Comparison of ENCODE assay signal across 8 mouse cellular contexts in genomic region chr2:110176761-110177400, GRCm38 (mm10).
A peak's percentile ranks its signal among the peaks of the same experiment; 100 is the strongest.
DNase-seq lines count a peak whose midpoint lies in the region; ATAC-seq and TF ChIP-seq lines count a peak whose summit lies in the region.
"Had no signal": no experiment of that assay in that cellular context is flagged by ENCODE, and none has a peak within 500 bp of the region (broad histone marks: within the 10 kb centered on the region; RNA-seq: fewer than 3 reads in every experiment).

No protein-coding gene starts in this region.

- peak; percentile 51 for DNase-seq in intestine, embryonic 14.5 days (ENCODE audit: low spot score)
- DNase-seq in adipocyte (ENCODE audit: low spot score) = peak; percentile 45
- DNase-seq in left cerebral cortex, postnatal 36 days (ENCODE audit: low spot score in 2 of 2) = no peak
- DNase-seq in thymus, postnatal 4 days = no peak
- DNase-seq: thymus, postnatal 14 days had no signal

- H3K9me3 ChIP-seq in intestine, embryonic 14.5 days (ENCODE audit: control insufficient read depth, low read length) = no peaks in the 10 kb centered on the region
- no peaks in the 10 kb centered on the region for H3K9me3 ChIP-seq in intestine, postnatal 0 days (ENCODE audit: control insufficient read depth)
- H3K9me3 ChIP-seq in limb, embryonic 15.5 days = no peaks in the 10 kb centered on the region

- no peak for TF ChIP-seq CTCF in intestine, postnatal 0 days (IDR thresholded peaks at IDR 0.05; ENCODE audit: low read depth)
- no peak for TF ChIP-seq CTCF in embryonic fibroblast, embryonic 13.5 days (IDR thresholded peaks at IDR 0.05; ENCODE audit: borderline replicate concordance, insufficient read depth, low read length)

- H3K4me3 ChIP-seq in intestine, embryonic 14.5 days (ENCODE audit: low read depth, low read length) = no peak overlapping the region
- no peak overlapping the region for H3K4me3 ChIP-seq in intestine, postnatal 0 days (ENCODE audit: low read depth, low read length)
- no peak overlapping the region for H3K4me3 ChIP-seq in embryonic fibroblast, embryonic 13.5 days (ENCODE audit: insufficient read depth, low read length)
- no peak overlapping the region for H3K4me3 ChIP-seq in limb, embryonic 15.5 days

- H3K27ac ChIP-seq in intestine, embryonic 14.5 days (ENCODE audit: low read depth) = peak overlapping the region; percentile 62; the same call in 1 of the 2 replicates
- H3K27ac ChIP-seq in intestine, postnatal 0 days (ENCODE audit: low read depth, low read length) = no peak overlapping the region
- peak overlapping the region; percentile 89 for H3K27ac ChIP-seq in embryonic fibroblast, embryonic 13.5 days (ENCODE audit: insufficient read depth, low read length)
- H3K27ac ChIP-seq in limb, embryonic 15.5 days = peak overlapping the region; percentile 87

- WGBS in intestine, embryonic 14.5 days = 43% methylated on average over 2 of the region's 2 CpGs
- WGBS in intestine, postnatal 0 days = 63% methylated on average over 2 of the region's 2 CpGs
- 28% methylated on average over 2 of the region's 2 CpGs for WGBS in limb, embryonic 15.5 days

- no peak overlapping the region for H3K9ac ChIP-seq in intestine, embryonic 14.5 days (ENCODE audit: low read length)
- no peak overlapping the region for H3K9ac ChIP-seq in intestine, postnatal 0 days (ENCODE audit: low read depth, low read length)
- H3K9ac ChIP-seq in limb, embryonic 15.5 days = no peak overlapping the region

- H3K27me3 ChIP-seq in intestine, embryonic 14.5 days (replicated peaks; ENCODE audit: control insufficient read depth, insufficient read depth, low read length) = no peaks in the 10 kb centered on the region
- H3K27me3 ChIP-seq in intestine, postnatal 0 days (replicated peaks; ENCODE audit: control insufficient read depth, insufficient read depth, low read length) = no peaks in the 10 kb centered on the region
- no peaks in the 10 kb centered on the region for H3K27me3 ChIP-seq in limb, embryonic 15.5 days

- H3K36me3 ChIP-seq in intestine, embryonic 14.5 days (ENCODE audit: control insufficient read depth, insufficient read depth, low read length) = no peaks in the 10 kb centered on the region
- no peaks in the 10 kb centered on the region for H3K36me3 ChIP-seq in intestine, postnatal 0 days (ENCODE audit: control insufficient read depth, insufficient read depth)
- no peaks in the 10 kb centered on the region for H3K36me3 ChIP-seq in limb, embryonic 15.5 days

- no peak overlapping the region for H3K4me2 ChIP-seq in intestine, embryonic 14.5 days (ENCODE audit: low read length)
- no peak overlapping the region for H3K4me2 ChIP-seq in intestine, postnatal 0 days (replicated peaks; ENCODE audit: low read depth)
- no peak overlapping the region for H3K4me2 ChIP-seq in limb, embryonic 15.5 days

- no peak for TF ChIP-seq POLR2A in embryonic fibroblast, embryonic 13.5 days (IDR thresholded peaks at IDR 0.05; ENCODE audit: low read depth, low read length)

- peaks cover 50% of the 10 kb centered on the region for H3K4me1 ChIP-seq in intestine, embryonic 14.5 days (replicated peaks; ENCODE audit: control insufficient read depth, insufficient read depth, low read length)
- H3K4me1 ChIP-seq in intestine, postnatal 0 days (replicated peaks; ENCODE audit: control insufficient read depth, insufficient read depth, low read length) = 0 out of 2 replicates have a peak, but pooled peaks cover 8% of the 10 kb centered on the region
- peaks cover 8% of the 10 kb centered on the region for H3K4me1 ChIP-seq in embryonic fibroblast, embryonic 13.5 days (ENCODE audit: control insufficient read depth, insufficient read depth, low read length)
- H3K4me1 ChIP-seq in limb, embryonic 15.5 days = peaks cover 56% of the 10 kb centered on the region

- intact Hi-C loops in left cerebral cortex, postnatal 36 days (cut with DNase I) = no loop called here

- no peak for ATAC-seq in intestine, embryonic 14.5 days (replicated peaks; ENCODE audit: low FRiP score, low TSS enrichment, low read depth)
- ATAC-seq in intestine, postnatal 0 days = no peak
- ATAC-seq in limb, embryonic 15.5 days (ENCODE audit: insufficient number of reproducible peaks, low FRiP score, low TSS enrichment, low read depth) = no peak

Comparison
In these comparisons a context has a peak if more than half of its experiments do, and no peak if none do; other contexts are left out.
1. DNase-seq: peak in intestine, embryonic 14.5 days (single experiment) and adipocyte (single experiment); none in left cerebral cortex, postnatal 36 days (0 of 2) and thymus, postnatal 4 days (single experiment).